Mouse (Mus musculus): ENCODE measurements around the gene Itgbl1.
"Not testable (repeated sequence)": the region's sequence is repeated elsewhere in the genome, so short reads cannot be mapped to it uniquely, and the experiment has no call there.

The Itgbl1 gene

GRCm38 (mm10) chr14:123659921-123660385, at the start of gene Itgbl1:
Gene Itgbl1, plus strand, starts transcription at chr14:123659971.
- DNase-seq (ENCODE audit: low read depth, low spot score) = peak; percentile 44

GRCm38 (mm10) chr14:123622969-123623368, 36.8 kb upstream of the Itgbl1 start:
- no peak for DNase-seq (ENCODE audit: low read depth, low spot score)

- no peak for DNase-seq (ENCODE audit: low read depth, low spot score)
These were observed 33.1 kb upstream of the Itgbl1 start, which contains the start of gene Nalcn for GRCm38 (mm10) chr14:123626501-123627179. Gene Nalcn, minus strand, starts transcription at chr14:123627144.

- no peak for DNase-seq (ENCODE audit: low read depth, low spot score)
These were observed 32.6 kb upstream of the Itgbl1 start for GRCm38 (mm10) chr14:123627180-123627562.

- peak; percentile 56 for DNase-seq (ENCODE audit: low read depth, low spot score)
These were observed 1.3 kb downstream of the Itgbl1 start for GRCm38 (mm10) chr14:123661091-123661491.

- peak; percentile 76 for DNase-seq (ENCODE audit: low read depth, low spot score)
These were observed 2.6 kb downstream of the Itgbl1 start for GRCm38 (mm10) chr14:123662386-123662785.

GRCm38 (mm10) chr14:123663206-123663605, 3.4 kb downstream of the Itgbl1 start:
- DNase-seq (ENCODE audit: low read depth, low spot score) = peak; percentile 65

GRCm38 (mm10) chr14:123664451-123664850, 4.7 kb downstream of the Itgbl1 start:
- DNase-seq (ENCODE audit: low read depth, low spot score) = peak; percentile 62

GRCm38 (mm10) chr14:123671076-123671475, 11.3 kb downstream of the Itgbl1 start:
- DNase-seq (ENCODE audit: low read depth, low spot score) = not testable (repeated sequence)

GRCm38 (mm10) chr14:123678091-123678490, 18.3 kb downstream of the Itgbl1 start:
- DNase-seq (ENCODE audit: low read depth, low spot score) = no peak

- peak; percentile 52 for DNase-seq (ENCODE audit: low read depth, low spot score)
These were observed 55.0 kb downstream of the Itgbl1 start for GRCm38 (mm10) chr14:123714751-123715150.

- DNase-seq (ENCODE audit: low read depth, low spot score) = peak; percentile 59
These were observed 82.3 kb downstream of the Itgbl1 start for GRCm38 (mm10) chr14:123742055-123742454.

GRCm38 (mm10) chr14:123751017-123751416, 91.2 kb downstream of the Itgbl1 start:
- DNase-seq (ENCODE audit: low read depth, low spot score) = peak; percentile 49

GRCm38 (mm10) chr14:123759534-123759933, 99.8 kb downstream of the Itgbl1 start:
- DNase-seq (ENCODE audit: low read depth, low spot score) = no peak

GRCm38 (mm10) chr14:123760079-123760478, 100.3 kb downstream of the Itgbl1 start:
- DNase-seq (ENCODE audit: low read depth, low spot score) = no peak

- DNase-seq (ENCODE audit: low read depth, low spot score) = no peak
These were observed 142.0 kb downstream of the Itgbl1 start for GRCm38 (mm10) chr14:123801744-123802143.

- DNase-seq (ENCODE audit: low read depth, low spot score) = no peak
These were observed 177.9 kb downstream of the Itgbl1 start for GRCm38 (mm10) chr14:123837662-123838061.

GRCm38 (mm10) chr14:123843675-123844425, 184.1 kb downstream of the Itgbl1 start:
- no peak for DNase-seq (ENCODE audit: low read depth, low spot score)

GRCm38 (mm10) chr14:123864531-123864930, 204.8 kb downstream of the Itgbl1 start:
- DNase-seq (ENCODE audit: low read depth, low spot score) = no peak

- DNase-seq (ENCODE audit: low read depth, low spot score) = no peak
These were observed 206.3 kb downstream of the Itgbl1 start for GRCm38 (mm10) chr14:123865779-123866726.

- peak; percentile 6 for DNase-seq (ENCODE audit: low read depth, low spot score)
These were observed 268.1 kb downstream of the Itgbl1 start for GRCm38 (mm10) chr14:123927903-123928302.

- DNase-seq (ENCODE audit: low read depth, low spot score) = no peak
These were observed 306.8 kb downstream of the Itgbl1 start for GRCm38 (mm10) chr14:123966531-123966930.
